Mouse (Mus musculus): ENCODE data around the gene Ptprn.

The Ptprn gene

GRCm38 (mm10) chr1:75225473-75225872, 38.8 kb downstream of the Ptprn start:
- CTCF ChIA-PET: no interaction called here

GRCm38 (mm10) chr1:75223532-75223931, 40.8 kb downstream of the Ptprn start:
- CTCF ChIA-PET: interaction anchor here (0.7 kb wide), 1 partner anchor 12 kb away, joined by 9 read pairs; no protein-coding TSS in a partner anchor

- CTCF ChIA-PET: no interaction called here
Measured at GRCm38 (mm10) chr1:75222926-75223325, 41.4 kb downstream of the Ptprn start.

- CTCF ChIA-PET: interaction anchor here (0.7 kb wide), 1 partner anchor 10 kb away, joined by 4 read pairs; no protein-coding TSS in a partner anchor
Measured at GRCm38 (mm10) chr1:75221538-75221937, 42.8 kb downstream of the Ptprn start.

GRCm38 (mm10) chr1:75219531-75219930, 44.8 kb downstream of the Ptprn start, which contains the start of gene Tuba4a:
Gene Tuba4a (minus strand): TSS chr1:75219865.
- CTCF ChIA-PET: interaction anchor here (0.6 kb wide), 2 partner anchors 16 to 305 kb away, joined by 3 to 5 read pairs; no protein-coding TSS in a partner anchor

- CTCF ChIA-PET: interaction anchor here (0.6 kb wide), 1 partner anchor 306 kb away, joined by 3 read pairs; no protein-coding TSS in a partner anchor
Measured at GRCm38 (mm10) chr1:75219078-75219477, 45.2 kb downstream of the Ptprn start.

GRCm38 (mm10) chr1:75218227-75219001, 45.9 kb downstream of the Ptprn start:
- CTCF ChIA-PET: interaction anchor here (1.4 kb wide), 1 partner anchor 18 kb away, joined by 5 read pairs; no protein-coding TSS in a partner anchor

- CTCF ChIA-PET: interaction anchor here (1.4 kb wide), 1 partner anchor 19 kb away, joined by 5 read pairs; no protein-coding TSS in a partner anchor
Measured at GRCm38 (mm10) chr1:75217893-75218226, 46.4 kb downstream of the Ptprn start.

- CTCF ChIA-PET: interaction anchor here (0.6 kb wide), 1 partner anchor 454 kb away, joined by 9 read pairs; no protein-coding TSS in a partner anchor
Measured at GRCm38 (mm10) chr1:75216797-75217585, 47.3 kb downstream of the Ptprn start.

- CTCF ChIA-PET: no interaction called here
Measured at GRCm38 (mm10) chr1:75215785-75216184, 48.5 kb downstream of the Ptprn start.

GRCm38 (mm10) chr1:75214886-75215285, 49.4 kb downstream of the Ptprn start:
- CTCF ChIA-PET: interaction anchor here (0.6 kb wide), 1 partner anchor 49 kb away, joined by 3 read pairs; no protein-coding TSS in a partner anchor

- CTCF ChIA-PET: interaction anchor here (0.6 kb wide), 1 partner anchor 49 kb away, joined by 3 read pairs; no protein-coding TSS in a partner anchor
Measured at GRCm38 (mm10) chr1:75214442-75214841, 49.9 kb downstream of the Ptprn start.

GRCm38 (mm10) chr1:75213096-75213495, 51.2 kb downstream of the Ptprn start:
- CTCF ChIA-PET: no interaction called here

- CTCF ChIA-PET: interaction anchor here (1.2 kb wide), 1 partner anchor 8 kb away, joined by 4 read pairs; no protein-coding TSS in a partner anchor
Measured at GRCm38 (mm10) chr1:75212542-75212941, 51.8 kb downstream of the Ptprn start.

GRCm38 (mm10) chr1:75211141-75211708, 53.1 kb downstream of the Ptprn start:
- CTCF ChIA-PET: interaction anchor here (1.2 kb wide), 1 partner anchor 10 kb away, joined by 4 read pairs; no protein-coding TSS in a partner anchor

- CTCF ChIA-PET: no interaction called here
Measured at GRCm38 (mm10) chr1:75210136-75211087, 53.9 kb downstream of the Ptprn start, which contains the start of the genes Glb1l and Stk16. Gene Glb1l (minus strand): TSS chr1:75210813. Gene Stk16 (plus strand): TSS chr1:75210838.

GRCm38 (mm10) chr1:75208967-75209678, 55.2 kb downstream of the Ptprn start:
- CTCF ChIA-PET: no interaction called here

GRCm38 (mm10) chr1:75201236-75201635, 63.1 kb downstream of the Ptprn start:
- CTCF ChIA-PET: no interaction called here
